Mouse (Mus musculus) intestine, embryonic 16.5 days (tissue): ENCODE data around the gene E130114P18Rik. TPM values are rescaled to one million over a fixed set of nuclear protein-coding genes. Genes with fewer than 3 reads are reported as not detected.

Source experiments
- ATAC-seq: fragments of 200-750 bp; cut with Nextera tagmentation; 2 replicates; pipeline ENCODE4 v1.8.0; 2017; ENCODE audit warnings: moderate TSS enrichment, moderate library complexity
- H3K27ac ChIP-seq: fragments of 300-500 bp; sonication (generic); 2 replicates; pipeline ENCODE4 v1.5.1; 2014; ENCODE audit warnings: mild to moderate bottlenecking, low read length
- H3K27me3 ChIP-seq: fragments of 300-500 bp; sonication (generic); replicated peaks from 2 replicates; pipeline ENCODE4 v1.6.1; 2014; ENCODE audit warnings: low read length, control low read depth, mixed read lengths; ENCODE audit not compliant: control insufficient read depth, insufficient read depth
- H3K36me3 ChIP-seq: fragments of 300-500 bp; sonication (generic); 2 replicates; pipeline ENCODE4 v1.6.1; 2014; ENCODE audit warnings: low read length, control low read depth; ENCODE audit not compliant: control insufficient read depth, insufficient read depth
- H3K4me1 ChIP-seq: fragments of 300-500 bp; sonication (generic); 2 replicates; pipeline ENCODE4 v1.6.1; 2014; ENCODE audit warnings: low read length, control low read depth, mixed read lengths; ENCODE audit not compliant: control insufficient read depth, insufficient read depth
- H3K4me2 ChIP-seq: fragments of 300-500 bp; sonication (generic); 2 replicates; pipeline ENCODE4 v1.6.1; 2014; ENCODE audit warnings: low read depth, low read length, control low read depth
- H3K4me3 ChIP-seq: fragments of 300-500 bp; sonication (generic); 2 replicates; pipeline ENCODE4 v1.5.1; 2014; ENCODE audit warnings: mild to moderate bottlenecking, low read length
- H3K9ac ChIP-seq: fragments of 300-500 bp; sonication (generic); 2 replicates; pipeline ENCODE4 v1.6.1; 2014; ENCODE audit warnings: low read depth, low read length
- H3K9me3 ChIP-seq: fragments of 300-500 bp; sonication (generic); 2 replicates; pipeline ENCODE4 v1.6.1; 2016; ENCODE audit warnings: low read length, control low read depth; ENCODE audit not compliant: control insufficient read depth
- WGBS: fragments of 180-500 bp; shearing (Covaris S2); extraction: QIAGEN DNeasy Blood & Tissue Kit; methylation state at CpG from one replicate; pipeline ENCODE4 v1.1.7; 2014; 5-methylcytosine and 5-hydroxymethylcytosine counted together
- polyA plus RNA-seq: library from polyadenylated mRNA; unstranded; fragments of >200 nt; fragmentation: Nextera tagmentation; extraction: Ambion mirVana; gene quantifications from 2 replicates; pipeline ENCODE4 v1.2.1, GENCODE M21; 2015

E130114P18Rik gene
- polyA plus RNA-seq, 1 experiment from 2014 or later, result 2.6 TPM

GRCm38 (mm10) chr4:97793931-97794330 lies 16.1 kb upstream of the E130114P18Rik start:
- WGBS, result 90% methylated on average over 10 of the region's 10 CpGs
- no peaks in the 10 kb centered on the region for H3K9me3 ChIP-seq
- ATAC-seq, result no peak
- no peaks in the 10 kb centered on the region for H3K4me1 ChIP-seq
- H3K4me3 ChIP-seq, result no peak overlapping the region
- H3K9ac ChIP-seq, result no peak overlapping the region
- no peaks in the 10 kb centered on the region for H3K27me3 ChIP-seq
- 0 out of 2 replicates have a peak, but pooled peaks cover 2% of the 10 kb centered on the region for H3K36me3 ChIP-seq
- no peak overlapping the region for H3K27ac ChIP-seq
- no peak overlapping the region for H3K4me2 ChIP-seq

- H3K4me1 ChIP-seq, result no peaks in the 10 kb centered on the region
- 0 out of 2 replicates have a peak, but pooled peaks cover 4% of the 10 kb centered on the region for H3K36me3 ChIP-seq
- ATAC-seq, result no peak
Measured at GRCm38 (mm10) chr4:97788537-97788936, 10.7 kb upstream of the E130114P18Rik start.

GRCm38 (mm10) chr4:97787515-97787914 lies 9.6 kb upstream of the E130114P18Rik start:
- Histone ChIP-seq H3K27ac (no peak overlapping the region), H3K9me3 (no peaks in the 10 kb centered on the region), H3K27me3 (no peaks in the 10 kb centered on the region), H3K4me1 (no peaks in the 10 kb centered on the region), H3K4me2 (no peak overlapping the region), H3K4me3 (no peak overlapping the region), H3K9ac (no peak overlapping the region), H3K36me3 (0 out of 2 replicates have a peak, but pooled peaks cover 8% of the 10 kb centered on the region)
- ATAC-seq, result no peak; the same call in 1 of the 2 replicates
- 70% methylated on average over 3 of the region's 3 CpGs for WGBS

More at GRCm38 (mm10) chr4:97788537-97788936, 10.7 kb upstream of the E130114P18Rik start:
- Histone ChIP-seq H3K27ac (no peak overlapping the region), H3K4me2 (no peak overlapping the region), H3K27me3 (no peaks in the 10 kb centered on the region), H3K9ac (no peak overlapping the region), H3K9me3 (no peaks in the 10 kb centered on the region), H3K4me3 (no peak overlapping the region)
- WGBS, result 77% methylated on average over 4 of the region's 4 CpGs

- H3K27me3 ChIP-seq, result no peaks in the 10 kb centered on the region
- no peaks in the 10 kb centered on the region for H3K9me3 ChIP-seq
- WGBS, result 58% methylated on average over 8 of the region's 8 CpGs
- no peak overlapping the region for H3K4me2 ChIP-seq
- H3K4me1 ChIP-seq, result no peaks in the 10 kb centered on the region
- H3K27ac ChIP-seq, result no peak overlapping the region
- H3K36me3 ChIP-seq, result 0 out of 2 replicates have a peak, but pooled peaks cover 8% of the 10 kb centered on the region
- ATAC-seq, result no peak
- H3K4me3 ChIP-seq, result no peak overlapping the region
- H3K9ac ChIP-seq, result no peak overlapping the region
Measured at GRCm38 (mm10) chr4:97786571-97786970, 8.7 kb upstream of the E130114P18Rik start.

- Histone ChIP-seq H3K4me3 (no peak overlapping the region), H3K4me2 (no peak overlapping the region), H3K4me1 (no peaks in the 10 kb centered on the region), H3K9me3 (no peaks in the 10 kb centered on the region), H3K36me3 (0 out of 2 replicates have a peak, but pooled peaks cover 8% of the 10 kb centered on the region), H3K27me3 (no peaks in the 10 kb centered on the region), H3K9ac (no peak overlapping the region), H3K27ac (no peak overlapping the region)
- 84% methylated on average over 8 of the region's 8 CpGs for WGBS
- no peak for ATAC-seq
Measured at GRCm38 (mm10) chr4:97785547-97786271, 7.8 kb upstream of the E130114P18Rik start.

GRCm38 (mm10) chr4:97784236-97784635 lies 6.4 kb upstream of the E130114P18Rik start:
- 0 out of 2 replicates have a peak, but pooled peaks cover 8% of the 10 kb centered on the region for H3K36me3 ChIP-seq
- no peak for ATAC-seq
- no peak overlapping the region for H3K27ac ChIP-seq
- H3K27me3 ChIP-seq, result no peaks in the 10 kb centered on the region
- no peak overlapping the region for H3K4me3 ChIP-seq
- WGBS, result 85% methylated on average over 11 of the region's 11 CpGs
- H3K4me1 ChIP-seq, result 0 out of 2 replicates have a peak, but pooled peaks cover 2% of the 10 kb centered on the region
- H3K4me2 ChIP-seq, result no peak overlapping the region
- no peak overlapping the region for H3K9ac ChIP-seq
- H3K9me3 ChIP-seq, result no peaks in the 10 kb centered on the region

GRCm38 (mm10) chr4:97783073-97783879 lies 5.4 kb upstream of the E130114P18Rik start:
- Histone ChIP-seq H3K9ac (no peak overlapping the region), H3K4me3 (no peak overlapping the region), H3K9me3 (no peaks in the 10 kb centered on the region), H3K27ac (no peak overlapping the region), H3K36me3 (0 out of 2 replicates have a peak, but pooled peaks cover 8% of the 10 kb centered on the region), H3K27me3 (no peaks in the 10 kb centered on the region), H3K4me1 (0 out of 2 replicates have a peak, but pooled peaks cover 2% of the 10 kb centered on the region), H3K4me2 (no peak overlapping the region)
- 96% methylated on average over 26 of the region's 26 CpGs for WGBS
- ATAC-seq, result no peak

- no peak overlapping the region for H3K4me3 ChIP-seq
- H3K27me3 ChIP-seq, result no peaks in the 10 kb centered on the region
- 0 out of 2 replicates have a peak, but pooled peaks cover 2% of the 10 kb centered on the region for H3K4me1 ChIP-seq
- no peaks in the 10 kb centered on the region for H3K9me3 ChIP-seq
- WGBS, result 89% methylated on average over 6 of the region's 6 CpGs
- H3K9ac ChIP-seq, result no peak overlapping the region
- no peak overlapping the region for H3K4me2 ChIP-seq
- H3K36me3 ChIP-seq, result 0 out of 2 replicates have a peak, but pooled peaks cover 8% of the 10 kb centered on the region
- no peak overlapping the region for H3K27ac ChIP-seq
- no peak for ATAC-seq
Measured at GRCm38 (mm10) chr4:97782497-97782896, 4.6 kb upstream of the E130114P18Rik start.

GRCm38 (mm10) chr4:97782069-97782468 lies 4.2 kb upstream of the E130114P18Rik start:
- Histone ChIP-seq H3K4me2 (no peak overlapping the region), H3K4me3 (no peak overlapping the region), H3K27ac (no peak overlapping the region), H3K27me3 (no peaks in the 10 kb centered on the region), H3K4me1 (0 out of 2 replicates have a peak, but pooled peaks cover 2% of the 10 kb centered on the region), H3K9ac (no peak overlapping the region), H3K36me3 (0 out of 2 replicates have a peak, but pooled peaks cover 8% of the 10 kb centered on the region), H3K9me3 (no peaks in the 10 kb centered on the region)
- ATAC-seq, result no peak
- 90% methylated on average over 3 of the region's 3 CpGs for WGBS
